Mouse (Mus musculus) WW6 (cell line): Measurements from ENCODE around the gene Mapk6.
"Not testable (repeated sequence)": the region's sequence is repeated elsewhere in the genome, so short reads cannot be mapped to it uniquely, and the experiment has no call there.

Experiments
- DNase-seq: peaks from one replicate; pipeline ENCODE4 v3.0.0-alpha.2; 2013; ENCODE audit warnings: low read depth, low spot score

Gene Mapk6

GRCm38 (mm10) chr9:75409852-75410378, at the start of gene Mapk6:
Mapk6 (minus strand) TSS chr9:75410005.
- peak; percentile 85 for DNase-seq

GRCm38 (mm10) chr9:75455684-75456083, 45.9 kb upstream of the Mapk6 start:
- DNase-seq, result no peak

GRCm38 (mm10) chr9:75453994-75454393, 44.2 kb upstream of the Mapk6 start:
- no peak for DNase-seq

GRCm38 (mm10) chr9:75448021-75448420, 38.2 kb upstream of the Mapk6 start:
- no peak for DNase-seq

- not testable (repeated sequence) for DNase-seq
These were observed 36.8 kb upstream of the Mapk6 start for GRCm38 (mm10) chr9:75446574-75446973.

- no peak for DNase-seq
These were observed 35.2 kb upstream of the Mapk6 start for GRCm38 (mm10) chr9:75444981-75445380.

GRCm38 (mm10) chr9:75441691-75442131, 31.9 kb upstream of the Mapk6 start:
- no peak for DNase-seq

GRCm38 (mm10) chr9:75440796-75441666, 31.2 kb upstream of the Mapk6 start, which contains the start of gene Leo1:
Leo1 (plus strand) TSS chr9:75441524.
- DNase-seq, result peak; percentile 69

- peak; percentile 58 for DNase-seq
These were observed 28.0 kb upstream of the Mapk6 start for GRCm38 (mm10) chr9:75437653-75438385.

- DNase-seq, result peak; percentile 61
These were observed 26.1 kb upstream of the Mapk6 start for GRCm38 (mm10) chr9:75435918-75436317.

- DNase-seq, result no peak
These were observed 25.5 kb upstream of the Mapk6 start for GRCm38 (mm10) chr9:75435291-75435690.

GRCm38 (mm10) chr9:75434872-75435271, 25.1 kb upstream of the Mapk6 start:
- DNase-seq, result no peak

GRCm38 (mm10) chr9:75434172-75434793, 24.5 kb upstream of the Mapk6 start:
- no peak for DNase-seq

- DNase-seq, result no peak
These were observed 22.9 kb upstream of the Mapk6 start for GRCm38 (mm10) chr9:75432694-75433093.

GRCm38 (mm10) chr9:75430822-75431621, 21.2 kb upstream of the Mapk6 start:
- DNase-seq, result no peak

GRCm38 (mm10) chr9:75429657-75430056, 19.9 kb upstream of the Mapk6 start:
- DNase-seq, result no peak

- no peak for DNase-seq
These were observed 19.2 kb upstream of the Mapk6 start for GRCm38 (mm10) chr9:75429040-75429439.

- DNase-seq, result no peak
These were observed 18.4 kb upstream of the Mapk6 start for GRCm38 (mm10) chr9:75428274-75428600.

- DNase-seq, result no peak
These were observed 17.8 kb upstream of the Mapk6 start for GRCm38 (mm10) chr9:75427366-75428273.

- no peak for DNase-seq
These were observed 16.1 kb upstream of the Mapk6 start for GRCm38 (mm10) chr9:75425796-75426391.
